Mouse (Mus musculus) liver, embryonic 11.5 days (tissue): ENCODE measurements around the gene Gtf3c5. TPM values are rescaled to one million over a fixed set of nuclear protein-coding genes. Genes with fewer than 3 reads are reported as not detected.

Experiments
- ATAC-seq: fragments of 200-750 bp; cut with Nextera tagmentation; replicated peaks from 2 replicates; pipeline ENCODE4 v1.8.0; 2017; ENCODE audit warnings: moderate number of reproducible peaks, mild to moderate bottlenecking, moderate TSS enrichment, moderate library complexity; ENCODE audit not compliant: low FRiP score
- DNase-seq: peaks from one replicate; pipeline ENCODE4 v3.0.0-alpha.2; 2017; ENCODE audit warnings: low spot score
- H3K27ac ChIP-seq: fragments of 300-500 bp; sonication (generic); 2 replicates; pipeline ENCODE4 v1.5.1; 2014; ENCODE audit warnings: mild to moderate bottlenecking, low read depth, low read length, control low read depth
- H3K27me3 ChIP-seq: fragments of 300-500 bp; sonication (generic); replicated peaks from 2 replicates; pipeline ENCODE4 v1.6.1; 2014; ENCODE audit warnings: low read length, mixed read lengths; ENCODE audit not compliant: control insufficient read depth, insufficient read depth
- H3K36me3 ChIP-seq: fragments of 300-500 bp; sonication (generic); 2 replicates; pipeline ENCODE4 v1.6.1; 2014; ENCODE audit warnings: mild to moderate bottlenecking, low read length, moderate library complexity, mixed read lengths; ENCODE audit not compliant: control insufficient read depth, insufficient read depth
- H3K4me1 ChIP-seq: fragments of 300-500 bp; sonication (generic); replicated peaks from 2 replicates; pipeline ENCODE4 v1.6.1; 2014; ENCODE audit warnings: low read length, mixed read lengths; ENCODE audit not compliant: control insufficient read depth, insufficient read depth
- H3K4me2 ChIP-seq: fragments of 300-500 bp; sonication (generic); 2 replicates; pipeline ENCODE4 v1.6.1; 2014; ENCODE audit warnings: mild to moderate bottlenecking, control low read depth, moderate library complexity
- H3K4me3 ChIP-seq: fragments of 300-500 bp; sonication (generic); 2 replicates; pipeline ENCODE4 v1.5.1; 2014; ENCODE audit warnings: low read depth, low read length, control low read depth
- H3K9ac ChIP-seq: fragments of 300-500 bp; sonication (generic); 2 replicates; pipeline ENCODE4 v1.6.1; 2014; ENCODE audit warnings: low read depth, low read length, control low read depth
- H3K9me3 ChIP-seq: fragments of 300-500 bp; sonication (generic); 2 replicates; pipeline ENCODE4 v1.6.1; 2016; ENCODE audit warnings: low read length, inconsistent platforms, mixed read lengths; ENCODE audit not compliant: control insufficient read depth
- whole genome bisulfite sequencing: fragments of 180-500 bp; shearing (Covaris S2); extraction: QIAGEN DNeasy Blood & Tissue Kit; methylation state at CpG from one replicate; pipeline ENCODE4 v1.1.7; 2014; 5-methylcytosine and 5-hydroxymethylcytosine counted together
- polyA plus RNA-seq: library from polyadenylated mRNA; unstranded; fragments of >200 nt; fragmentation: Nextera tagmentation; extraction: Ambion mirVana; gene quantifications from 2 replicates; pipeline ENCODE4 v1.2.1, GENCODE M21; 2014

Gene Gtf3c5
- polyA plus RNA-seq, 1 experiment from 2014 or later: 30.8 TPM

DNA sequence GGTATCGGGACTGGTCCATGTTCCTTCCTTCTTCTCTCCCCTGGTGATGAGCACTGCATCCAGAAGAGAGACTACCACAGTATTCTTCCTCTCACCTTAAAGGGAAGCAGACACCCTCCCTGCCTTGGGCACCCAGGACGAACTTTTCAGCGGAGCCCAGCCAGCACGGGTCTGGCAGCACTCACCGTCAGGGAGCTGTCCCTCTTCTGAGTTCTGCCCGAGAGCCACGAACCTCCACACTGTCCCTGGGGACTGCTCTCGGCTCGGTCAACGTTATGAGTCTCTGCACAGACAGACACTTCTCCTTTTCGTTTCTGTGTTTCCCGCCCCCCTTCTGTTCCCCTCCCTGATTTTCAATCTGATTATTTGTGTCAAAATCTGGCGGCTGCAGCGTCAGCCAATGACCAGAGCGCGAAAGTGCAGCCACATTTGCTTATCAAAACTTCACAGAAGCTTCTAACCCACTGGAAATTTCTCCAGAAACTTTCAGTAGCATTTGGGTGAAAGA lies 38.2 kb upstream of the Gtf3c5 start, which contains the start of gene Gfi1b:
Gene Gfi1b, minus strand, starts transcription at position 319 of the 508 bp plus-strand sequence.
- no peaks in the 10 kb centered on the region for H3K27me3 ChIP-seq
- no peaks in the 10 kb centered on the region; the same call in 1 of the 2 replicates for H3K36me3 ChIP-seq
- no peak for DNase-seq
- H3K9me3 ChIP-seq: no peaks in the 10 kb centered on the region
- peak within 1 kb of the TSS; percentile 53 for H3K4me3 ChIP-seq
- H3K4me1 ChIP-seq: peaks cover 29% of the 10 kb centered on the region
- H3K9ac ChIP-seq: peak within 1 kb of the TSS; percentile 73
- peak within 1 kb of the TSS; percentile 97 for H3K27ac ChIP-seq
- WGBS: 4% methylated on average over 16 of the region's 16 CpGs
- ATAC-seq: 0 out of 2 replicates have a peak, but pooled peaks have one; percentile 18
- peak within 1 kb of the TSS; percentile 87 for H3K4me2 ChIP-seq

DNA sequence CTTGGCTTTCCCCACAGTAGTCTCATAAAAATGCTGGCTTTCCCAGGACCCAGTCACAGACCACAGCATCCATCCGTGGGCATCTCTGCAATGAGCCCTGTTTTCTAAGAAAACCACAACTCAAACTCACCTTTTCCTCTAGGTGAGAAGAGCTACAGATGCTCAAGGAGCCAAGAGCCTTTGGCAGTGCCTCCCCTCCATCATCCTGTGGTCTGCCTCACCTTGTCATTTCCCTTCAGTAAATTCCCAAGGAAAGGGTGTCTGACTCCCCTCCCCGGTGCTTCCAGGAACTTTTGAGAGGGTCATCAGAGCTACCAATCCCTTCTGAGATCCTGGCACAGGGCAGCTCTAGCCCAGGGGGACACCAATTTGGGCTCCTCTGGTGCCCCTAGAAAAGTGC lies 37.6 kb upstream of the Gtf3c5 start:
- H3K27me3 ChIP-seq: no peaks in the 10 kb centered on the region
- WGBS: 9% methylated on average over 2 of the region's 2 CpGs
- H3K36me3 ChIP-seq: no peaks in the 10 kb centered on the region; the same call in 1 of the 2 replicates
- H3K4me2 ChIP-seq: peak overlapping the region; percentile 87
- peak overlapping the region; percentile 53 for H3K4me3 ChIP-seq
- peak overlapping the region; percentile 73 for H3K9ac ChIP-seq
- DNase-seq: no peak
- H3K27ac ChIP-seq: peak overlapping the region; percentile 97
- no peak for ATAC-seq
- H3K9me3 ChIP-seq: no peaks in the 10 kb centered on the region
- peaks cover 35% of the 10 kb centered on the region for H3K4me1 ChIP-seq

DNA sequence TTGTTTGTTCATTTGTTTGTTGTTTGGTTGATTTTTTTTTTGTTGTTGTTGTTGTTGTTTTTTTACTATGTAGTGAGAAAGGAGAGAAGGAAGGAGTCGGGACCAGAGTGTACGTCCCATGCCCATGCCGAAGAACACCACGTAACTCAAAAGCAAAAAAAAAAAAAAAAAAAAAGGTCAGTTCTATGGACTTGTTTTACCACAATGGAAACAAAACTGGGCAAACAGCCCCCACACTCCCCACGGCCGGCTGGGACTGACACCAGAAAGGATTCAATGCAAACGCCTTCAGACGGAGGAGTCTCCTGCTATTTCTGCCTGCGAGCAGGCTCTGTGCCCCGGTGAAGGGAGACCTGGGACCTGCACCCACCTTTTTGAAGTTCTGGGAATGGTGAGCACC lies 37.0 kb upstream of the Gtf3c5 start:
- Histone ChIP-seq H3K9me3 (no peaks in the 10 kb centered on the region), H3K4me1 (peaks cover 41% of the 10 kb centered on the region), H3K9ac (peak overlapping the region; percentile 73), H3K27me3 (no peaks in the 10 kb centered on the region), H3K4me2 (peak overlapping the region; percentile 87), H3K4me3 (peak overlapping the region; percentile 53), H3K36me3 (no peaks in the 10 kb centered on the region; the same call in 1 of the 2 replicates), H3K27ac (peak overlapping the region; percentile 97)
- no peak for DNase-seq
- WGBS: 38% methylated on average over 10 of the region's 10 CpGs
- no peak for ATAC-seq

DNA sequence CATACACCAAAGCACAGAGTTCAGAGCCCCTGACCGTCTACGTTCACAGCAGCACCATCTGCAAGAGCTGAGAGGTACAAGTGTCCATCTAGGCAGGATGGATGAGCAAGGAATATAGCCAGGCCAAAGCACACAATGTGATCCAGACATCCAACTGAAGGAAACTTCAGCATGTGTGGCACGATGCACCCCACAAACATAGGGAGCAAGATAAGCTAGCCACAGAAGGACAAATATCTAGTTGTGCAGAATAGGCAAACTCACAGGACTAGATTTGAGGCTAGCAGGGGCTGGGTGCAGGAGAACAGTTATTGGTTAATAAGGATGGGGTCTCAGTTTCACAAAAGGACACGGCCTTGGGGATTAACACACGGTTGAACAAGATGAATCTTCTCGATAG lies 35.8 kb upstream of the Gtf3c5 start:
- ATAC-seq: no peak
- peak overlapping the region; percentile 97 for H3K27ac ChIP-seq
- peak overlapping the region; percentile 53 for H3K4me3 ChIP-seq

DNA sequence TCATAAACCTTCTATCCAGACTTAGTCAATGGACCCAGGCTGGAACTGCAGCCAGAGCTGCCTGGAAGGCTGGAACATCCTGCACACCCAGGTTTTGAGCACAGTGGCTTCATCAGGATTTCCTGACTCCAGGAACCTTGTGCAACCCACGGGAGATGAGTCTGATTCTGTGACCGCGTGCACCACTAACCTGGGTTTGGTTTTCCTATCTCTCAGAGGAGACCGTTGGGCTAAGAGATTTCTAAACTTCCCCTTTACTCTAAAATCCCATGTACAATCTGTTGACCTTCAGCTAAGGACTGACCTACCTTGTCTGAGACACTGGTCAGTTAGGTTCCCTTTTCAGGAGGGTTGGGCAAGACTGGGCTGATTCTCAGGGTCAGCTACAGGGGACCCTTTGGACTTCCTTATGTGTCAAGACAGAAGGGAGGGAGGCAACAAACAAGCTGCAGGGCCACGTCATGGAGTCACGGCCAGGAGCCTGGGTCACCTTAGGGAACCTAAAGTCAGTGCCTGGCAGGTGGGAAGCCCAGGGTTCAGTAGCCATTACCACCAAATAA lies 35.3 kb upstream of the Gtf3c5 start:
- Histone ChIP-seq H3K4me3 (peak overlapping the region; percentile 53), H3K36me3 (peaks cover 9% of the 10 kb centered on the region), H3K4me1 (peaks cover 43% of the 10 kb centered on the region), H3K4me2 (peak overlapping the region; percentile 87), H3K27ac (peak overlapping the region; percentile 97), H3K9me3 (no peaks in the 10 kb centered on the region), H3K27me3 (no peaks in the 10 kb centered on the region), H3K9ac (peak overlapping the region; percentile 73)
- no peak for DNase-seq
- WGBS: 52% methylated on average over 6 of the region's 6 CpGs
- ATAC-seq: no peak

More for the DNA sequence above, 35.8 kb upstream of the Gtf3c5 start:
- H3K9me3 ChIP-seq: no peaks in the 10 kb centered on the region
- H3K4me2 ChIP-seq: peak overlapping the region; percentile 87
- 53% methylated on average over 6 of the region's 6 CpGs for WGBS
- no peaks in the 10 kb centered on the region for H3K27me3 ChIP-seq
- peaks cover 43% of the 10 kb centered on the region for H3K4me1 ChIP-seq
- no peak for DNase-seq
- H3K36me3 ChIP-seq: peaks cover 6% of the 10 kb centered on the region
- peak overlapping the region; percentile 73 for H3K9ac ChIP-seq

DNA sequence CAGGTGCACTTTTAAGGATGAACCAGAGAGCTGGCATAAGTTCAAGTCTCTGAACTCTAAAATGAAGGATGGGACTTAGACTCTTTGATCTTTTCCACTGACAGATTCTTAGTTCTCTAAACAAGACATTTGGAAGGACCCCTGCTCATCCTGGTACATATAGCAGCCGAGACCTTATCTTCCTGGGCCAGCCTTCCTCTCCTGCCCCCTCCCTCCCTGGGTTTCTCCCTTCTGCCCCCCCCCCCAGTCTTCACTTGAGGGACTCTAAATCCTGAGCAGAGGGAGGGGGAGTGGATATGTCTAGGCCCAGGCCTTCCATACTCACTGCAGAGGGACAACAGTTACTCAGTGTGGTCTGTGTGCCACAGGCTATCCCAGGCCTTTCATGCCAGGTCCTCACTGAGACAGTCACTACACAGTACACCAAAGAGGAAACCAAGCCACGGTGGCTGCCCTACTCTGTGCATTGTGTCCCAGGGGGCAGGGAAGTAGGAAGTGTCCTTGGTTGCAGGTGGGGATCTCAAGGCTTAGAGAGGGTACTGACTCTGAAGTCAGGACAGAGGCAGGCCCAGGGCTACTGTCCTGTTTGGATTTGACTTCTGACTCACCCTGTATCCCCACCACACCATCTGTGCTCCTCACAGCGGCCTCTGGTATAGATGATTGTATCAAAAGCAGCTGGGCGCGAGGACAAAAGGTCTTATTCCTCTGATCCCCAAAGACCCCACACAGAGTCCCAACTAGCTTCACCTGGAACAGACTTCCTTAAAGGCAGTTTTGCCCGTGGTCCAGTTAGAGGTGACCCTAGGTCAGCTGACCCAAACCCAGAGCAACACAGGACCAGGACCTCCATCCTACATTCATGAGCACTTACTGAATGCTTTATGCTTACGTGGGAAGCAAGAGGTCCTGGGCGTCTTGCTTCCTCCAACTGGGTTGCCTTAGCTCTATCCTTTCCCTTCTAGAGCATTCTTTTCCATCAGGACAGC lies 34.2 kb upstream of the Gtf3c5 start:
- no peak for DNase-seq
- Histone ChIP-seq H3K4me3 (peak overlapping the region; percentile 53), H3K4me2 (peak overlapping the region; percentile 87), H3K4me1 (peaks cover 44% of the 10 kb centered on the region), H3K9me3 (no peaks in the 10 kb centered on the region), H3K27me3 (no peaks in the 10 kb centered on the region), H3K9ac (peak overlapping the region; percentile 73), H3K36me3 (peaks cover 13% of the 10 kb centered on the region), H3K27ac (peak overlapping the region; percentile 97)
- ATAC-seq: peak; percentile 65
- 49% methylated on average over 8 of the region's 8 CpGs for WGBS

DNA sequence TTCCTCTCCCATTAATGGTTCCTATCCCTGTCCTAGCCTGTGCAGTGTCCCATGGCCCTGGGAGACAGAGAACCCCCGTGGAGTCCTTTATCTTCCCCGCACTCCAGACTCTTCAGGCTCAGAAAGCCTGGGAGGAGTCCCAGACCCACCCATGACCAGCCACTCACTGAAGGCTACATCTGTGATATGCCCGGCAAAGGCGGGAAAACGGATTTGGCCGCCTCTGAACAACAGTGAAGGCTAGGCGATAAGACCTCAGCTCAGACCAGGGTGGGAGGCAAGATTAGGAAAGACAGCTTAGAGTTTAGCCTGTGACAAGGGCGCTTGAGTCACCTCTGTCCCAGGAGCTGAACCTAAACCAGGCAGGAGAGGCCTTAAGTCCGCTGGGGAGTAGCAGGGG lies 33.3 kb upstream of the Gtf3c5 start:
- H3K36me3 ChIP-seq: peaks cover 16% of the 10 kb centered on the region

DNA sequence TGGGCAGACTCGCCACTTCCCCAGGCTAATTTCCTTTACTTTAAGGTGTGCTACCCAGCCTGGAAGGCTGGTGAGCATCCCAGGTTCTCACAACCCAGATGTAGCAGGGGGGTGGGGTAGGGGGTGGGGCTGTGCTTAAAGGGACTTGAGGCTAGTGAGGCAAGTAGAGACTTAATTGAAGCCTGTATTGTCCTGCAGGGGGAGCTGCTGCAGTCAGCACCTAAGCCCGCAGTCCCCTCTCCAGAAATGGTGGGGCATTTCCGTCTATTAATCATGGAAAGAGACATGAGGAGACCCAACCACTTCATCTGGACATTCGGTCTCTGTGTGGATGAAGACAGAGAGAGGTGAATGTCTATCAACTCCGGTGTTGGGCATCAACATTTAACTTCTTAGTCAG lies 32.8 kb upstream of the Gtf3c5 start:
- Histone ChIP-seq H3K9ac (peak overlapping the region; percentile 73), H3K36me3 (peaks cover 19% of the 10 kb centered on the region), H3K27me3 (no peaks in the 10 kb centered on the region), H3K27ac (peak overlapping the region; percentile 97), H3K9me3 (no peaks in the 10 kb centered on the region), H3K4me3 (peak overlapping the region; percentile 53), H3K4me1 (peaks cover 39% of the 10 kb centered on the region), H3K4me2 (peak overlapping the region; percentile 87)
- ATAC-seq (peak; percentile 40; the same call in 1 of the 2 replicates), DNase-seq (no peak)
- 27% methylated on average over 5 of the region's 5 CpGs for WGBS

More for the DNA sequence above, 33.3 kb upstream of the Gtf3c5 start:
- H3K4me2 ChIP-seq: peak overlapping the region; percentile 87
- peak overlapping the region; percentile 97 for H3K27ac ChIP-seq
- H3K4me1 ChIP-seq: peaks cover 39% of the 10 kb centered on the region
- no peaks in the 10 kb centered on the region for H3K9me3 ChIP-seq
- 33% methylated on average over 9 of the region's 9 CpGs for WGBS
- ATAC-seq (peak; percentile 87), DNase-seq (no peak)
- no peaks in the 10 kb centered on the region for H3K27me3 ChIP-seq
- peak overlapping the region; percentile 53 for H3K4me3 ChIP-seq
- peak overlapping the region; percentile 73 for H3K9ac ChIP-seq
